Mouse (Mus musculus): Measurements from ENCODE around the gene Chic2. TPM values are rescaled to one million over a fixed set of nuclear protein-coding genes. Genes with fewer than 3 reads are reported as not detected.

Chic2 gene
- polyA plus RNA-seq, 1 experiment from 2014 or later: 45.3 TPM

DNA sequence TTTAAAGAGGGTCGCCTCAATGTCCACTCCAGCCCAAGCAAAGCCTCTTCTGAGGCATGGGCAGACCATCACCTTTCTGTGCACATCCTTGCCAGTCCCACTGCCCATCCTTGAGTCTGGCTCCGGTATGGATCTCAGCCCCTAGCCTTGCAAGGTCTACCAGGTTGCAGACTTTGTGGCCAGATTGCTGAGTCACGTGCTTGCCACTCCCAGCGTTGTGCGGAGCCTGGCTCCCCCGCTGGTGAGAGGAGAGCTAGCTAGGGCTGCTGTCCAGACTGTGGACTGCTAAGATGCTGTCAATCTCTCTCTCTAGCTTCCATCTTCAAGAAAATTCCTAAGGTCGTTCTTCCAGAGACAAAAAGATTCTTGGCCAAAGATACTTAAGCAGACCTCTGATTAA, 35.0 kb upstream of the Chic2 start:
- H3K4me2 ChIP-seq (ENCODE audit: low read length): no peak overlapping the region
- no peaks in the 10 kb centered on the region for H3K9me3 ChIP-seq (ENCODE audit: control insufficient read depth, low read length)
- no peak overlapping the region for H3K4me3 ChIP-seq (replicated peaks; ENCODE audit: low read depth, low read length)
- peaks cover 9% of the 10 kb centered on the region; the same call in 1 of the 2 replicates for H3K4me1 ChIP-seq (ENCODE audit: control insufficient read depth, insufficient read depth, low read length)
- WGBS: 2% methylated on average over 7 of the region's 7 CpGs
- no peak for DNase-seq
- no peak overlapping the region for H3K27ac ChIP-seq (replicated peaks; ENCODE audit: low read depth, low read length)
- H3K36me3 ChIP-seq (ENCODE audit: control insufficient read depth, insufficient read depth, low read length): no peaks in the 10 kb centered on the region
- no peak overlapping the region for H3K9ac ChIP-seq (replicated peaks; ENCODE audit: low read length)
- no peak for ATAC-seq (ENCODE audit: low FRiP score, low TSS enrichment)
- peaks cover 98% of the 10 kb centered on the region for H3K27me3 ChIP-seq (ENCODE audit: control insufficient read depth, insufficient read depth, low read length)

DNA sequence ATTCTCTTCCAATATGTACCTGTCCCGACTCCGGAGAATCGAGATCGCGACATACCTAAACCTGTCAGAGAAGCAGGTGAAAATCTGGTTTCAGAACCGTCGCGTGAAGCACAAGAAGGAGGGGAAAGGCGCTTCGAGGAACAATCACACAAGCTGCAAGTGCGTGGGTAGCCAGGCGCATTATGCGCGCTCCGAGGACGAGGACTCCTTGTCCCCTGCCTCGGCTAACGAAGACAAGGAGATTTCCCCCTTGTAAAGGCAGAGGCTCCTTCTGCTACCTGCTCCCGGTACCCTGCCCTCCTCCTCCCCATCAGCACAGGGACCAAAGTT, 32.4 kb upstream of the Chic2 start:
- no peak overlapping the region for H3K9ac ChIP-seq (replicated peaks; ENCODE audit: low read length)
- WGBS: 2% methylated on average over 19 of the region's 19 CpGs
- DNase-seq (no peak), ATAC-seq (ENCODE audit: low FRiP score, low TSS enrichment) (no peak)
- peaks cover 6% of the 10 kb centered on the region; the same call in 1 of the 2 replicates for H3K4me1 ChIP-seq (ENCODE audit: control insufficient read depth, insufficient read depth, low read length)
- no peaks in the 10 kb centered on the region for H3K9me3 ChIP-seq (ENCODE audit: control insufficient read depth, low read length)
- H3K27me3 ChIP-seq (ENCODE audit: control insufficient read depth, insufficient read depth, low read length): peaks cover 98% of the 10 kb centered on the region
- H3K4me3 ChIP-seq (replicated peaks; ENCODE audit: low read depth, low read length): no peak overlapping the region
- no peak overlapping the region for H3K4me2 ChIP-seq (ENCODE audit: low read length)
- H3K27ac ChIP-seq (replicated peaks; ENCODE audit: low read depth, low read length): no peak overlapping the region
- H3K36me3 ChIP-seq (ENCODE audit: control insufficient read depth, insufficient read depth, low read length): no peaks in the 10 kb centered on the region

DNA sequence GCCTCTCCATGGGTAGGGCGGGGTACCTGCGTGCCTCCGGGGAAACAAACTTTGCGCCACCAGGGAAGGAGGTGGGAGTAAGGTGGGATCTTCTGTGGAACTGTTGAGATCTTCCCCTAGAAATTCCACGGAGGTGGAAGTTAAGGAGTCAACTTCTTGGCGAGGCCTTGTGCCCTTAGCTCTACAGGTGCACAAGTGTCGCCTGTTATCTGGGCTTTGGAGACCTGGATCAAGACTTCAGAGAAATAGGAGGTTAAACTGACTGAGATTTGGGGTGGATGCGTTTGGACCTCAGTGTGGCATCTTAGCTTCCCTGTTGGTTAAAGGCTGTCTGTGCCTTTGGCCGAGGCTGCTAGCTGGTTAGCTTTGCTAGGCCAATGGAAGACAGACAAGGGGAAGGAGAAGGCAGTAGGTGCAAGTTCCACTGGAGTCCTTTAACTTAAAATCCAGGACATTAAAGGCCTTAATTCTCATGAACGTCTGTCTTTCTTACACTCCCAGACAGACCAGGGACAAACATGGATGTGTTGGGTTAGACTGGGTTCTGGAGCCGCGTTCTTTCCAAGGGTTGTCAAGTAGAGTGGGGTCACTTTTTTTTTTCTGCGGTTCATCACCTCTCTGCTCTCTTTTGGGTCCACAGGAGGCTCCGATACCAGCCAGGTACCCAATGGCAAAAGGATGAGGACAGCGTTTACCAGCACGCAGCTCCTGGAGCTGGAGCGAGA, 31.9 kb upstream of the Chic2 start:
- H3K9ac ChIP-seq (replicated peaks; ENCODE audit: low read length): no peak overlapping the region
- H3K4me1 ChIP-seq (ENCODE audit: control insufficient read depth, insufficient read depth, low read length): peaks cover 6% of the 10 kb centered on the region; the same call in 1 of the 2 replicates
- H3K27me3 ChIP-seq (ENCODE audit: control insufficient read depth, insufficient read depth, low read length): peaks cover 98% of the 10 kb centered on the region
- DNase-seq: no peak
- peak overlapping the region; percentile 43; the same call in 1 of the 2 replicates for H3K4me2 ChIP-seq (ENCODE audit: low read length)
- no peaks in the 10 kb centered on the region for H3K9me3 ChIP-seq (ENCODE audit: control insufficient read depth, low read length)
- no peak for ATAC-seq (ENCODE audit: low FRiP score, low TSS enrichment)
- no peak overlapping the region for H3K27ac ChIP-seq (replicated peaks; ENCODE audit: low read depth, low read length)
- H3K36me3 ChIP-seq (ENCODE audit: control insufficient read depth, insufficient read depth, low read length): no peaks in the 10 kb centered on the region
- 1% methylated on average over 17 of the region's 17 CpGs for WGBS
- H3K4me3 ChIP-seq (replicated peaks; ENCODE audit: low read depth, low read length): peak overlapping the region; percentile 21; the same call in 1 of the 2 replicates

DNA sequence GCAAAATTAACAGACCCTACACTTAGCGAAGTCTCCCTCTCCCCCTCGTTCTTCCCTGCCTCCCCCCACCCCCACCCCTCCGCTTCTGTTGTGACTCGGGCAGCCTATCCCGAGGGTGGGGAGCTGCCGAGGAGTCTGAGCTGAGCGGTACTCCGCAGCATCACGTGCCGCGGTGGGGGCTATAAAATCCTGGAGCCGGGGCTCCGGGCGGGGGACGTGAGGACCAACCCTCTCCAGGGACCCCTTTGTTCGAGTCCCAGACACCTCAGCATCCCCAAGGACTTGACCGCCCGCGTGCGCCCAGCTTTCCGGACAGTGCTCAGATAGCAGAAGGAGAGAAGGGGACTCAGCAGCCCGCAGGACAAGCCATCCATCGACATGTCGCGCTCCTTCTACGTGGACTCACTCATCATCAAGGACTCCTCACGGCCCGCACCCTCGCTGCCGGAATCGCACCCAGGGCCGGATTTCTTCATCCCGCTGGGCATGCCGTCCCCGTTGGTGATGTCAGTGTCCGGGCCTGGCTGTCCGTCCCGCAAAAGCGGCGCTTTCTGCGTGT, 30.9 kb upstream of the Chic2 start, which contains the start of gene Gsx2:
Gsx2 (plus strand) TSS at position 219 of the 559 bp plus-strand sequence.
- H3K4me3 ChIP-seq (replicated peaks; ENCODE audit: low read depth, low read length): peak within 1 kb of the TSS; percentile 21
- no peak within 1 kb of the TSS for H3K27ac ChIP-seq (replicated peaks; ENCODE audit: low read depth, low read length)
- no peak within 1 kb of the TSS for H3K9ac ChIP-seq (replicated peaks; ENCODE audit: low read length)
- H3K9me3 ChIP-seq (ENCODE audit: control insufficient read depth, low read length): no peaks in the 10 kb centered on the region
- H3K27me3 ChIP-seq (ENCODE audit: control insufficient read depth, insufficient read depth, low read length): peaks cover 98% of the 10 kb centered on the region
- DNase-seq: no peak
- peak within 1 kb of the TSS; percentile 43 for H3K4me2 ChIP-seq (ENCODE audit: low read length)
- no peaks in the 10 kb centered on the region for H3K36me3 ChIP-seq (ENCODE audit: control insufficient read depth, insufficient read depth, low read length)
- no peak for ATAC-seq (ENCODE audit: low FRiP score, low TSS enrichment)
- WGBS: under 1% methylated on average over 41 of the region's 41 CpGs
- H3K4me1 ChIP-seq (ENCODE audit: control insufficient read depth, insufficient read depth, low read length): peaks cover 6% of the 10 kb centered on the region; the same call in 1 of the 2 replicates

DNA sequence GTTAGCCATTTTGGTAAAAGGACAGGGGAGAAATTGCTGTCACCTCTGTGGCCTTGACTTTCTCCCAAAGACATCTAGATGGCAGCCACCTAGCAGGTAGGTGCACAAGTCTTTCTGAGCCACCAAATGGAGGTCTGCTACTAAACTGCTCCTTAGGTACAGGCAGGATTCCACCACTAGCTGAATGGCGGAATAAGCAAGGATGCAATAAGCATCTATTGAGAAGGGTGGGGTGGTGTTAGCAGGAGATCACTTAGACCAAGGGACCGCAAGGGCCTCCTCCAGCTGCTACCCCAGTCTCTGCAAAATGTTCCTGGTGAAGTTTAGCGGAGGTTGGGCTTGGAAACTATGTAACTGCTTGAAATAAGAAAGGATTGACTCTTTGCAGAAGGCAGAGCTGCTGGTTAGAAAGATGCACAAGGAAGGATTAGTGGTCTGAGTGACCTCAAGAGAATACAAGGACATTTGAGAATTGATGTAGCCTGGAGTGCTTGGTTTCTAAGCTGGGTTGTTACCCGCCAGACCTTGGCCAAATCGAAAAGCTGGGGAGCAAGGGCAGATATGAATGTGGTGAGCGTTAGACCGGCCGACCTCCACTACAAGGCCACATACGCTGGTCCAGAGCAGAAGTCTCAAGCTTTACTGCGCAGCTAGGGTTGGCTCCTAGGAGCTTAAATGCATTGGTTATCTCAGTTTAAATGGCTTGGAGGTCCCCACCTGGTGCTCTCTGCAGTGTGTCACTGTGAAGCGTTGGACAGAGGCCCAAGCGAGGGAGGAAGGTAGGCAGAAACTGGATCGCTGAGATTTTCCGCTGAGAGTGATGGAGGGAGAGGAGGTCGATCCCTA, 30.2 kb upstream of the Chic2 start:
- no peaks in the 10 kb centered on the region for H3K9me3 ChIP-seq (ENCODE audit: control insufficient read depth, low read length)
- 3% methylated on average over 15 of the region's 15 CpGs for WGBS
- no peak overlapping the region for H3K4me2 ChIP-seq (ENCODE audit: low read length)
- H3K9ac ChIP-seq (replicated peaks; ENCODE audit: low read length): no peak overlapping the region
- no peak overlapping the region for H3K27ac ChIP-seq (replicated peaks; ENCODE audit: low read depth, low read length)
- peaks cover 6% of the 10 kb centered on the region; the same call in 1 of the 2 replicates for H3K4me1 ChIP-seq (ENCODE audit: control insufficient read depth, insufficient read depth, low read length)
- H3K36me3 ChIP-seq (ENCODE audit: control insufficient read depth, insufficient read depth, low read length): no peaks in the 10 kb centered on the region
- H3K27me3 ChIP-seq (ENCODE audit: control insufficient read depth, insufficient read depth, low read length): peaks cover 98% of the 10 kb centered on the region
- no peak for ATAC-seq (ENCODE audit: low FRiP score, low TSS enrichment)
- H3K4me3 ChIP-seq (replicated peaks; ENCODE audit: low read depth, low read length): no peak overlapping the region
- no peak for DNase-seq

DNA sequence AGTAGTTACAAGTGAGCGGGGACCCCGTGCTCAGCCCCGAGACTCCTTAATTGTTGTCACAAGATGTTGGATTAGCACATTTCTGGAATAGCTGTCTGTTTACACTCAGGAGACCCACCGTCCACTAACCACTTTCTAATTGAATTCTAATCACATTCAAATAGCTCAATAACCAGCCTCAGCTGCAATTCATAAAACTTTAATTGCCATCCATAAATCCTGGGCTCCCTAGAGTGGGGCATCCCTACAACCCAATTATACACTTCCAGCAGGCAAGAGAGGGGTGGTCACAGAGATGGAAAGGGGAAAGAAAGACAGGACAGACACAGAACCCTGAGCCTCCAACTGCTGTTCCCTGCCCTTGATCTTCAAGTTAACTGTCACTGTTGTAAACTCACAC, 29.6 kb upstream of the Chic2 start:
- Histone ChIP-seq H3K27me3 (ENCODE audit: control insufficient read depth, insufficient read depth, low read length) (peaks cover 98% of the 10 kb centered on the region), H3K9ac (replicated peaks; ENCODE audit: low read length) (no peak overlapping the region), H3K4me2 (ENCODE audit: low read length) (no peak overlapping the region), H3K4me3 (replicated peaks; ENCODE audit: low read depth, low read length) (no peak overlapping the region), H3K36me3 (ENCODE audit: control insufficient read depth, insufficient read depth, low read length) (no peaks in the 10 kb centered on the region), H3K27ac (replicated peaks; ENCODE audit: low read depth, low read length) (no peak overlapping the region), H3K9me3 (ENCODE audit: control insufficient read depth, low read length) (no peaks in the 10 kb centered on the region), H3K4me1 (ENCODE audit: control insufficient read depth, insufficient read depth, low read length) (peaks cover 6% of the 10 kb centered on the region; the same call in 1 of the 2 replicates)
- ATAC-seq (ENCODE audit: low FRiP score, low TSS enrichment): no peak
- WGBS: 4% methylated on average over 4 of the region's 4 CpGs
- no peak for DNase-seq

DNA sequence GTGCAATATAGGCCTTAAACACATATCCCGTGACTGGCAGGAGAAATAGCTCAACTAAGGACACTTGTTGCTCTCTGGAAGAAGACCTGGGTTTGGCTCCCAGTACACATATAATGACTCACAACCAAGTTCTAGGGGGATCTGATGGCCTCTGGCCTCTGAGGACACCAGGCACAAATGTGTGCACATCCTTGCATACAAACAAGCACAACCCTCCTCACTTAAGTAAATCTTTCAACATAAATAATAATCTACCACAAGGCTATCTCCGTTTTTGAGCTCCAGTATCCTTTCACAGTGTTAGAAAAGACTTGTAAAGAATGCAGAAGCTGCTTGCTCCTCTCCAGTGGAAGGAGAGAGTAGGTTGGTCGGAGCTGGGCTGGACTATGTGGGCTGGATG, 29.1 kb upstream of the Chic2 start:
- H3K9me3 ChIP-seq (ENCODE audit: control insufficient read depth, low read length): no peaks in the 10 kb centered on the region
- ATAC-seq (ENCODE audit: low FRiP score, low TSS enrichment): no peak
- H3K4me2 ChIP-seq (ENCODE audit: low read length): no peak overlapping the region

DNA sequence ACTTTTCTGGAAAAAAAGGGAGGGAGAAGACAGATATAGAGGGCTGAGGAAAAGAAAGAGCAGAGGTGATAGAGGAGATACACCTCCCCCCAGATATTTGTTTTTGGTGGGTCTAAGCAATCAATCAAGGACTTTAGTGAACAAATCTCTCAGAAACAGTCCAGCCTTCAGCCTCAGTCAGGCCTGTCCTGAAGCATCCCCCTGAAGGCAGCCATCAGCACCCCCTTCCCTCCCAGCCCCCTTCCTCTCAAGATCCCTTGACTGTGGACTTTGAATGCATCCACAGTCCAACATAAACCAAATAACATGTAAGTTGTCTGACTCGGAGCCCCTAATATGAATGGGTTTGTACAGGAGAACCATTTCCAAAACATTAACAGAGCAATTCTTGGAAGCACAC, 28.6 kb upstream of the Chic2 start:
- H3K4me1 ChIP-seq (ENCODE audit: control insufficient read depth, insufficient read depth, low read length): peaks cover 6% of the 10 kb centered on the region; the same call in 1 of the 2 replicates
- H3K36me3 ChIP-seq (ENCODE audit: control insufficient read depth, insufficient read depth, low read length): no peaks in the 10 kb centered on the region
- ATAC-seq (ENCODE audit: low FRiP score, low TSS enrichment) (no peak), DNase-seq (no peak)
- H3K9me3 ChIP-seq (ENCODE audit: control insufficient read depth, low read length): no peaks in the 10 kb centered on the region
- H3K27ac ChIP-seq (replicated peaks; ENCODE audit: low read depth, low read length): no peak overlapping the region
- WGBS: 32% methylated on average over 1 of the region's 1 CpGs
- no peak overlapping the region for H3K4me2 ChIP-seq (ENCODE audit: low read length)
- H3K27me3 ChIP-seq (ENCODE audit: control insufficient read depth, insufficient read depth, low read length): peaks cover 98% of the 10 kb centered on the region
- no peak overlapping the region for H3K4me3 ChIP-seq (replicated peaks; ENCODE audit: low read depth, low read length)
- no peak overlapping the region for H3K9ac ChIP-seq (replicated peaks; ENCODE audit: low read length)

More for the DNA sequence above, 29.1 kb upstream of the Chic2 start:
- H3K27me3 ChIP-seq (ENCODE audit: control insufficient read depth, insufficient read depth, low read length): peaks cover 98% of the 10 kb centered on the region
- H3K27ac ChIP-seq (replicated peaks; ENCODE audit: low read depth, low read length): no peak overlapping the region
- H3K4me3 ChIP-seq (replicated peaks; ENCODE audit: low read depth, low read length): no peak overlapping the region
- DNase-seq: no peak
- H3K9ac ChIP-seq (replicated peaks; ENCODE audit: low read length): no peak overlapping the region
- no peaks in the 10 kb centered on the region for H3K36me3 ChIP-seq (ENCODE audit: control insufficient read depth, insufficient read depth, low read length)
- peaks cover 6% of the 10 kb centered on the region; the same call in 1 of the 2 replicates for H3K4me1 ChIP-seq (ENCODE audit: control insufficient read depth, insufficient read depth, low read length)
- WGBS: 5% methylated on average over 3 of the region's 3 CpGs

Measured in midbrain, embryonic 14.5 days (tissue).